Mouse (Mus musculus) forebrain, embryonic 11.5 days (tissue): ENCODE measurements around the gene Gm20388. TPM values are rescaled to one million over a fixed set of nuclear protein-coding genes. Genes with fewer than 3 reads are reported as not detected.

Source experiments
- ATAC-seq: fragments of 200-750 bp; cut with Nextera tagmentation; replicated peaks from 2 replicates; pipeline ENCODE4 v1.8.0; 2017; ENCODE audit warnings: moderate TSS enrichment; ENCODE audit not compliant: low FRiP score
- DNase-seq: peaks from one replicate; pipeline ENCODE4 v3.0.0-alpha.2; 2017; ENCODE audit warnings: low spot score
- H3K27ac ChIP-seq: fragments of 300-500 bp; sonication (generic); 2 replicates; pipeline ENCODE4 v1.5.1; 2014; ENCODE audit warnings: low read depth, low read length
- H3K27me3 ChIP-seq: fragments of 300-500 bp; sonication (generic); 2 replicates; pipeline ENCODE4 v1.6.1; 2014; ENCODE audit warnings: mild to moderate bottlenecking, low read length, mixed read lengths; ENCODE audit not compliant: control insufficient read depth, insufficient read depth
- H3K36me3 ChIP-seq: fragments of 300-500 bp; sonication (generic); 2 replicates; pipeline ENCODE4 v1.6.1; 2014; ENCODE audit warnings: mild to moderate bottlenecking, low read length, moderate library complexity, mixed read lengths; ENCODE audit not compliant: control insufficient read depth, insufficient read depth
- H3K4me1 ChIP-seq: fragments of 300-500 bp; sonication (generic); replicated peaks from 2 replicates; pipeline ENCODE4 v1.6.1; 2014; ENCODE audit warnings: low read length, mixed read lengths; ENCODE audit not compliant: control insufficient read depth, insufficient read depth
- H3K4me2 ChIP-seq: fragments of 300-500 bp; sonication (generic); 2 replicates; pipeline ENCODE4 v1.6.1; 2014; ENCODE audit warnings: low read depth, mild to moderate bottlenecking, low read length, moderate library complexity, mixed read lengths; ENCODE audit not compliant: severe bottlenecking
- H3K4me3 ChIP-seq: fragments of 300-500 bp; sonication (generic); 2 replicates; pipeline ENCODE4 v1.5.1; 2014; ENCODE audit warnings: low read depth, low read length
- H3K9ac ChIP-seq: fragments of 300-500 bp; sonication (generic); 2 replicates; pipeline ENCODE4 v1.6.1; 2014; ENCODE audit warnings: low read length
- H3K9me3 ChIP-seq: fragments of 300-500 bp; sonication (generic); 2 replicates; pipeline ENCODE4 v1.6.1; 2016; ENCODE audit warnings: low read length, mixed read lengths; ENCODE audit not compliant: control insufficient read depth
- WGBS: fragments of 180-500 bp; shearing (Covaris S2); extraction: QIAGEN DNeasy Blood & Tissue Kit; methylation state at CpG from one replicate; pipeline ENCODE4 v1.1.7; 2014; 5-methylcytosine and 5-hydroxymethylcytosine counted together
- polyA plus RNA-seq: library from polyadenylated mRNA; unstranded; fragments of >200 nt; fragmentation: Nextera tagmentation; extraction: Ambion mirVana; gene quantifications from 2 replicates; pipeline ENCODE4 v1.2.1, GENCODE M21; 2014

Gene Gm20388
- polyA plus RNA-seq, 1 experiment from 2014 or later, result not detected

GRCm38 (mm10) chr8:120368814-120369649 is 458.4 kb downstream of the Gm20388 start:
- Histone ChIP-seq H3K36me3 (no peaks in the 10 kb centered on the region), H3K9me3 (no peaks in the 10 kb centered on the region), H3K4me3 (no peak overlapping the region), H3K27me3 (no peaks in the 10 kb centered on the region), H3K4me2 (no peak overlapping the region), H3K9ac (peak overlapping the region; percentile 24), H3K27ac (no peak overlapping the region), H3K4me1 (peaks cover 14% of the 10 kb centered on the region)
- ATAC-seq (0 out of 2 replicates have a peak, but pooled peaks have one; percentile 27), DNase-seq (peak; percentile 80)
- WGBS, result 30% methylated on average over 11 of the region's 11 CpGs

- Histone ChIP-seq H3K27ac (no peak overlapping the region), H3K4me3 (no peak overlapping the region), H3K27me3 (no peaks in the 10 kb centered on the region), H3K9me3 (no peaks in the 10 kb centered on the region), H3K36me3 (no peaks in the 10 kb centered on the region), H3K4me1 (peaks cover 19% of the 10 kb centered on the region), H3K4me2 (no peak overlapping the region), H3K9ac (no peak overlapping the region)
- no peak for DNase-seq
- WGBS, result 74% methylated on average over 7 of the region's 7 CpGs
- no peak for ATAC-seq
Observed at GRCm38 (mm10) chr8:120369956-120370355, 459.3 kb downstream of the Gm20388 start.

GRCm38 (mm10) chr8:120370461-120370860 is 459.8 kb downstream of the Gm20388 start:
- no peak overlapping the region for H3K4me3 ChIP-seq
- H3K27ac ChIP-seq, result no peak overlapping the region
- H3K9me3 ChIP-seq, result no peaks in the 10 kb centered on the region
- H3K9ac ChIP-seq, result no peak overlapping the region
- ATAC-seq, result no peak
- H3K36me3 ChIP-seq, result no peaks in the 10 kb centered on the region
- WGBS, result 65% methylated on average over 4 of the region's 4 CpGs
- no peak overlapping the region for H3K4me2 ChIP-seq
- no peak for DNase-seq
- H3K27me3 ChIP-seq, result no peaks in the 10 kb centered on the region
- H3K4me1 ChIP-seq, result peaks cover 21% of the 10 kb centered on the region

GRCm38 (mm10) chr8:120371146-120371545 is 460.5 kb downstream of the Gm20388 start:
- Histone ChIP-seq H3K4me1 (peaks cover 23% of the 10 kb centered on the region), H3K4me3 (no peak overlapping the region)

GRCm38 (mm10) chr8:120371725-120372457 is 461.2 kb downstream of the Gm20388 start:
- Histone ChIP-seq H3K9me3 (no peaks in the 10 kb centered on the region), H3K36me3 (no peaks in the 10 kb centered on the region), H3K9ac (no peak overlapping the region), H3K4me1 (peaks cover 29% of the 10 kb centered on the region), H3K4me2 (no peak overlapping the region), H3K27me3 (no peaks in the 10 kb centered on the region), H3K4me3 (no peak overlapping the region), H3K27ac (peak overlapping the region; percentile 0; the same call in 1 of the 2 replicates)
- ATAC-seq (no peak), DNase-seq (no peak)
- WGBS, result 78% methylated on average over 8 of the region's 8 CpGs

More at GRCm38 (mm10) chr8:120371146-120371545, 460.5 kb downstream of the Gm20388 start:
- no peaks in the 10 kb centered on the region for H3K27me3 ChIP-seq
- no peaks in the 10 kb centered on the region for H3K36me3 ChIP-seq
- no peaks in the 10 kb centered on the region for H3K9me3 ChIP-seq
- H3K27ac ChIP-seq, result no peak overlapping the region
- no peak overlapping the region for H3K9ac ChIP-seq
- no peak for DNase-seq
- no peak overlapping the region for H3K4me2 ChIP-seq
- ATAC-seq, result no peak
- WGBS, result 79% methylated on average over 5 of the region's 5 CpGs

GRCm38 (mm10) chr8:120372684-120373083 is 462.0 kb downstream of the Gm20388 start:
- WGBS, result 91% methylated on average over 6 of the region's 6 CpGs

GRCm38 (mm10) chr8:120373621-120374020 is 463.0 kb downstream of the Gm20388 start:
- peak overlapping the region; percentile 34 for H3K27ac ChIP-seq
- ATAC-seq, result no peak
- H3K4me3 ChIP-seq, result no peak overlapping the region
- H3K36me3 ChIP-seq, result no peaks in the 10 kb centered on the region
- no peaks in the 10 kb centered on the region for H3K9me3 ChIP-seq
- no peak overlapping the region for H3K9ac ChIP-seq
- H3K27me3 ChIP-seq, result no peaks in the 10 kb centered on the region
- no peak overlapping the region for H3K4me2 ChIP-seq
- peaks cover 33% of the 10 kb centered on the region for H3K4me1 ChIP-seq
- no peak for DNase-seq
- WGBS, result 84% methylated on average over 3 of the region's 3 CpGs

More at GRCm38 (mm10) chr8:120372684-120373083, 462.0 kb downstream of the Gm20388 start:
- Histone ChIP-seq H3K36me3 (no peaks in the 10 kb centered on the region), H3K4me1 (peaks cover 35% of the 10 kb centered on the region), H3K4me2 (no peak overlapping the region), H3K27me3 (no peaks in the 10 kb centered on the region), H3K27ac (no peak overlapping the region; the same call in 1 of the 2 replicates), H3K9ac (no peak overlapping the region), H3K4me3 (no peak overlapping the region), H3K9me3 (no peaks in the 10 kb centered on the region)
- DNase-seq (no peak), ATAC-seq (no peak)

- WGBS, result 85% methylated on average over 1 of the region's 1 CpGs
- Histone ChIP-seq H3K9me3 (no peaks in the 10 kb centered on the region), H3K36me3 (no peaks in the 10 kb centered on the region), H3K4me2 (no peak overlapping the region), H3K4me1 (peaks cover 33% of the 10 kb centered on the region), H3K9ac (peak overlapping the region; percentile 17; the same call in 1 of the 2 replicates), H3K27me3 (no peaks in the 10 kb centered on the region), H3K4me3 (no peak overlapping the region), H3K27ac (peak overlapping the region; percentile 34)
- no peak for DNase-seq
- no peak for ATAC-seq
Observed at GRCm38 (mm10) chr8:120374070-120374469, 463.4 kb downstream of the Gm20388 start.
